Mouse (Mus musculus): Measurements from ENCODE around the gene Myo1a. TPM values are rescaled to one million over a fixed set of nuclear protein-coding genes. Genes with fewer than 3 reads are reported as not detected.

Gene Myo1a
- polyA plus RNA-seq, 1 experiment from 2014 or later, result not detected

Other genes starting within 250 kb of the Myo1a start
- gene Stac3, start 203.5 kb upstream of the Myo1a start, polyA plus RNA-seq (2014; fragmentation: Nextera tagmentation; extraction: Ambion mirVana), result 0.32 and 1.0 TPM in 2 replicates
- 14.2 and 18.6 TPM in 2 replicates for gene Ndufa4l2, start 190.2 kb upstream of the Myo1a start, polyA plus RNA-seq (2014; fragmentation: Nextera tagmentation; extraction: Ambion mirVana)
- 48.9 and 50.7 TPM in 2 replicates for gene Shmt2, start 182.7 kb upstream of the Myo1a start, polyA plus RNA-seq (2014; fragmentation: Nextera tagmentation; extraction: Ambion mirVana)
- 106 and 134 TPM in 2 replicates for gene Nxph4, start 170.6 kb upstream of the Myo1a start, polyA plus RNA-seq (2014; fragmentation: Nextera tagmentation; extraction: Ambion mirVana)
- gene Lrp1, start 84.0 kb upstream of the Myo1a start, polyA plus RNA-seq (2014; fragmentation: Nextera tagmentation; extraction: Ambion mirVana), result 110 and 131 TPM in 2 replicates
- 1.4 and 4.0 TPM in 2 replicates for gene Stat6, start 62.2 kb upstream of the Myo1a start, polyA plus RNA-seq (2014; fragmentation: Nextera tagmentation; extraction: Ambion mirVana)
- gene Nemp1, start 38.3 kb upstream of the Myo1a start, polyA plus RNA-seq (2014; fragmentation: Nextera tagmentation; extraction: Ambion mirVana), result 2.6 and 3.5 TPM in 2 replicates
- 0.93 and 1.2 TPM in 2 replicates for gene Nab2, start 36.6 kb upstream of the Myo1a start, polyA plus RNA-seq (2014; fragmentation: Nextera tagmentation; extraction: Ambion mirVana)
- gene Tac2, start 19.3 kb downstream of the Myo1a start, polyA plus RNA-seq (2014; fragmentation: Nextera tagmentation; extraction: Ambion mirVana), result not detected in 2 replicates
- 5.5 and 6.2 TPM in 2 replicates for gene Zbtb39, start 34.4 kb downstream of the Myo1a start, polyA plus RNA-seq (2014; fragmentation: Nextera tagmentation; extraction: Ambion mirVana)
- 0.53 and 0.67 TPM in 2 replicates for gene Gpr182, start 46.6 kb downstream of the Myo1a start, polyA plus RNA-seq (2014; fragmentation: Nextera tagmentation; extraction: Ambion mirVana)
- 0.07 TPM in 1 of 2 replicates, not detected in the other for gene Rdh1, start 54.6 kb downstream of the Myo1a start, polyA plus RNA-seq (2014; fragmentation: Nextera tagmentation; extraction: Ambion mirVana)
- gene Rdh16f1, start 54.6 kb downstream of the Myo1a start, polyA plus RNA-seq (2014; fragmentation: Nextera tagmentation; extraction: Ambion mirVana), result not detected in 2 replicates
- 0.13 and 0.22 TPM in 2 replicates for gene Rdh9, start 71.2 kb downstream of the Myo1a start, polyA plus RNA-seq (2014; fragmentation: Nextera tagmentation; extraction: Ambion mirVana)
- gene Rdh16, start 96.0 kb downstream of the Myo1a start, polyA plus RNA-seq (2014; fragmentation: Nextera tagmentation; extraction: Ambion mirVana), result 0.07 TPM in 1 of 2 replicates, not detected in the other
- not detected in 2 replicates for gene Rdh19, start 144.8 kb downstream of the Myo1a start, polyA plus RNA-seq (2014; fragmentation: Nextera tagmentation; extraction: Ambion mirVana)
- not detected in 2 replicates for gene Rdh16f2, start 161.3 kb downstream of the Myo1a start, polyA plus RNA-seq (2014; fragmentation: Nextera tagmentation; extraction: Ambion mirVana)
- gene Rdh7, start 183.6 kb downstream of the Myo1a start, polyA plus RNA-seq (2014; fragmentation: Nextera tagmentation; extraction: Ambion mirVana), result not detected in 2 replicates
- not detected in 2 replicates for gene Sdr9c7, start 193.3 kb downstream of the Myo1a start, polyA plus RNA-seq (2014; fragmentation: Nextera tagmentation; extraction: Ambion mirVana)

Measured in midbrain, embryonic 14.5 days (tissue).